Mouse (Mus musculus) embryo, embryonic 10 days (tissue): ENCODE results near the gene Ikzf1.
A peak's percentile ranks its signal among the peaks of the same experiment; 100 is the strongest.

ENCODE experiments used
- DNase-seq: peaks from one replicate; pipeline ENCODE4 v3.0.0-alpha.2; 2015; ENCODE audit warnings: low spot score

The Ikzf1 gene

DNA sequence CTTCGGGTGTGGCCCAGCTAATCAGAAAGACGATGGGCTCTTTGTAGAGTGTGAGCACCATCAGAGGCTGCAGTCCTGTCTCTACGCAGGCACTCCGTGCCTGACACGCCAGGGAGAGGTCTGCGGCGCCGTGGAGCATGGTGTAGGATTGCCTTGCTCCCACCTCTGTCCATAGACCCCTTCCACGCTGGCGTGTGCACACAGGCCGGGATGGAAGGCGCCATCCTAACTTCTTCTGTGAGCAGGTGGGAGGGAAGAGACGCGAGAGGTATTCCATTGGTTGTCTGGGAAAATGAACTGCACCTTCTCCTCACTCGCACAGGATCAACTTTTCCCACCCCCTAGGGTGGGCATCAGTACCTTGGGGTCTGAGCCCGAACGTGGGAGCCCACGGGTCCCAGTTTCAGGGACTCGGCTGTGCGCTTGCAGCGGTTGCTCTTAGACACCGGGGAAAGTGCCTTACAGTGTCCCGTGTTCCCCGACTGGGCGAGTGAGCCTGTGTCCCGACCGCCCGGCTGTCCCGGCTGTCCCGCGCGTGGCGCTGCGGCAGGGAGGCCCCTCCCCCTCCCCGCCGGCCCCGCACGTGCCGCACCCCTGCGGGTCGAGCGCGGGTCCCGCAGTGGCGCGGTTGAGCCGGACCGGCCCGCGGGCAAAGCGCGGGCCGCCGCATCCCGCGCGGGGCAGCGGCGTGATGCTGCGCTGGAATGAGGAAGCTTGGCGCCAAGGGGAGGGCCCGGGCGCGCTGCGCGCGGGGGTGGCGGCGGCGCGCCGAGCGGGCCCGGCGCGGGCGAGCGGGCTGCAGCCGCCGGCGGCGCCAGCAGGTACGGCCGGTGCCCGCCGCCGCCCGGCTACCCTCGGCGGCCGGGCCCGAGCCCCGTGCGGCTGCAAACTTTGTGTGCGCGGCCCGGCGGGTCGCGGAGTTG is at the start of gene Ikzf1:
Gene Ikzf1 (plus strand): TSS at position 74 of the 923 bp plus-strand sequence.
- peak; percentile 26 for DNase-seq

DNA sequence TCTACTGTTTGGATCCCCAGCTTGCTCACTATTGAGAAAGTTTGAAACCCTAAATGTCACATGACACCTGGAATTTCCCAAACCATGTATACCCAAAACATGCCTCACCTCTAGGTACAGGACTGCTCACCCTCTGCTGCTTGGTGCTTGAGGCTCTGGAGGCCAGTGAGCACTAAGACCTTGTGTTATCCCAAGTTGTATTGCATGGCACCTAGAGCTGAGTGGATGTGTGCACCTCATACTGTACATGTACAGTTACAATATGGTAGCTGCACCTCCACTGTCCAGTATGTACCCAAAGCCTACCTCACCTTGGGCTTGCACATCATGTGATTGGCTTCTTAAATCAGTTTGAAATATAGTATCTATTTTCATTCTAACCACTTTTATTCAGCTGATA is 40.5 kb upstream of the Ikzf1 start:
- DNase-seq: no peak

DNA sequence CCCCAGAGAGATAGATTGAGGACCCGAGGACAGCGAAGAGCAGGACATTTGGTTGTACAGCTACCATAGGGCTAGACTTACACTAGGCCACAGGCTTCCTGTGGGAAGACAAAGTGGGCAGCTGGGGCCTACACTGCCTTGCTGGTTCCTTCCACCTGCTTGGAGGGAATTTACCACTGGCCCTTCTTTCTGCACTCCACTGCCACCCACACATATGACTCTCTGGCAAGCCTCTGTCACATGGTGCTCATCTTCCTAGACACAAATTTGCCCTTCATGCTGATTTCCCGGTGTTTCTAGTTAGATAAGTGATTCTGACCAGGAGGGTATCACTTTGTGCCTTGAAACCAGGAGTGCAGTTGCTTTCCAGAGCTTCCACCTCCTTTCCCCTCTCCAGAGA is 28.4 kb upstream of the Ikzf1 start:
- DNase-seq: no peak

DNA sequence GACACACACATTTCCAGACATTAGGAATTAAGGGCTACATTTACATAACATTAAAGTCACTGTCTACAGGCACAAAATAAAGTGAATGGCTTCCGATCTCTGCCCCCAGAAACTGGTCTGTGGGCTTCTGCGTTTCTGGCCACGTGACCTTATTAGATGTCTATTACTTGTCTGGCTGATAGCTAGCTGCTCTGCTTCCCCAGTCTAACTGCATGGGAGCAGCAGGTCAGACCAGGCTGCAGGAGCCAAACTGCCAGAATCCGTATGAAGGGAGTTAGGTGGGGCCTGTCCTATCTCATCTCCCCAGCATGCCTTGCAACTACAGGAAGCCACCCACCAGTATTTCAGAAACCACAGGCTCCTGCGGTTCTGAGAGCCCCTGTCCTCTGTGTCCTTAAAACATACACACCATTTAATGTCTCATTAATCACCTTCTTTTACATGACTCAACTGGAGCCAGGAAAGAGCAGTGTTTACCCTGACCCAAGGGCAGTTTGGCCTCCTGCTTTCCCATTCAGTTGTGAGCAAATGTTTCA is 27.7 kb upstream of the Ikzf1 start:
- no peak for DNase-seq

DNA sequence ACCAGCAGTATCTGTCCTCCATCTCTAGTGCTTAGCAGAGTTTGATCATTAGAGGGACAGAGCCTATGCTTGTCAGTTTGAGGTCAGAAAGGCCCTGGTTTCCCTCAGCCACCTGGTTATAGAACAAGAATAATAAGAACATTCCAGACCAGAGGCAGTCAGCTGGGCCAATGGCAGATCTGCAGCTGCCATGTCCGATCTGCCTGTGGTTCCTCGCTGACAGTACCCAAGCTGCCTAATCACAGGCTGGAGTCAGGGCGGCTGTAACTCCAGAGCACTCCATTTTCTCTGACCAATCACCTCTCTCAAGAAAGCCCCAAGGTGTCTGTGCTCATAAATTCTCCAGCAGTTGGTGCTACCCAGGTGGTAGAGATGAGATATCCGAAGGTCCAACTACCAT is 27.2 kb upstream of the Ikzf1 start:
- DNase-seq: no peak

DNA sequence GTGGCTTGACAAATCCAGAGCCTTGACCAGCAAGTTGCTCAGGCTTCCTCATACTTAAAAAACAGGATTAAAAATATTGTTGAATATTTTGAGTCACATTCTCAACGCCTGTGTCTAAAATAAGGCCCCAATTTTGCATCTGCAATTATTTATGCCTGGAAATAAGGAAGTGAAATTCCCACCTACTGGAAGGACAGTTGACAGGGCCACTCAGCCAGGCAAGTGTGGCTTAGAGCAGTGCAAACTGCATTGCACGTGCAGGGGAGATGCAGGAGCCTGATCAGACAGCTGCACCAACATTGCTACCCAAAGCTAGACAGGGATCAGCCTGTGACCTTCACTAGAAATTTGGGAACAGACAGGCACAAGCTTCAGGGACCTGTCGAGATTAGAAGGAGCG is 26.0 kb upstream of the Ikzf1 start:
- DNase-seq: no peak

DNA sequence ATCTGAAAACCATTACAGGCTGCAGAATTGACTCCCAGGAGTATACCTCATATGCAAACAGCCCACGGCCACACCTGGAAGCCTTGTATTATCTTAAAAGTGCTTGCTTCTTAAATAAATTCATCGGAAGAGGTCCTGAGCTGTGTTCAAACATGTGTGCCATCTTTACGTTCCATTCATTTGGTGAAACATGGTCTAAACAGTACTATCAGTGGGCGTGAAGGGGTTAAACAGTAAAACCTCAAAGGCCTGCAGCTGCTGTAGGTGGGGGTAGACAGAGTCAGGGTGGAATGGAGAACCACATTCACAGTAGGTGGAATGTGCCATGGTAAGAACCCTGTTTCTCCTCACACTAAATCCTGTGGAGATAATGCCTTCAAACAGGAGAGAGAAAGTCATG is 24.2 kb upstream of the Ikzf1 start:
- no peak for DNase-seq

DNA sequence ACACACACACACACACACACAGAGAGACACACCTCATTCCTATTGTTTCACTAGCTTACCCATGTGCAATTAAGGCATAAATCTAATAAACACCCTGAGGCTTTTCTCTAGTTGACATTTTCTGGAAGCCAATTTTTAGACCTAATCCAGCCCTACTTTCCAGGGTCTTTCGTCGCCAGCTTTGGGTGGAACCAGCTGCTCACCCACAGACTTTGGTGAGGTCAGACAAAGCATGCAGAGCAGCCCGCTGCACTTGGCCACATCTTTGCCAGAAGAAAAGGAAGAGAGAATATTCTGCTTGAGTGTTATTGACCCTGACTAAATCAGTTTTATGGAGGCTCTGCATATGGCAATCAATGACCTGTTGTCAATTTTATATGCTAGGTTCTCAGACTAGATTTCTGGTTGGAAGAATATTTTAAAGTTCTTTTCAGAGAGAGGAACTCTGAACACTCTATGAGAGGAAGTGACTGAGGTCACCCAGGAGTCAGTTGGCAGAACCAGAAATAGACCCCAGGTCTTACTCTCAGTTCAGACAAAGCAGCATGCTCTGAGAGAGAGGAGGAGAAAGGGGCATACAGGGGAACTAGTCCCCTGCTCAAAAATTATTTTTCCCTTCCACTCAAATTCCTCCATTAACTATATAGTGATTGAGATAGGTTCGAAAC is 17.4 kb upstream of the Ikzf1 start:
- no peak for DNase-seq

DNA sequence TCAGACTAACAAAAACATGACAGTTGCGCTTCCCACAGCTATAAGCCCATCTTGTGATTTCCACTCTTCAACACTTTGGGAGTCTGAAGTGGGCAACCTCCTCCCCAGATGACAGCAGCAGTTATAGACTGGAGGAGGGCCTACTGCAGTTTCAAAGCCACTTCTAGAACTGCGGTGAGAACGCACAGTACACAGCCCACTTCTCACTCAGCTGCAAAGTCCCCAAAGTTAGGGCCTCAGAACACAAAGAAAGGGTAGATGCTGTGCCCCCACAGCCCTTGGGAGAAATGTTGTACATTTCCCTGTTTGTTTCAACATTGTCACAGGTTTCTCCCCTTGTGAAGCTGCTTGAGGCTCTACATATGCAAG is 16.9 kb upstream of the Ikzf1 start:
- no peak for DNase-seq

DNA sequence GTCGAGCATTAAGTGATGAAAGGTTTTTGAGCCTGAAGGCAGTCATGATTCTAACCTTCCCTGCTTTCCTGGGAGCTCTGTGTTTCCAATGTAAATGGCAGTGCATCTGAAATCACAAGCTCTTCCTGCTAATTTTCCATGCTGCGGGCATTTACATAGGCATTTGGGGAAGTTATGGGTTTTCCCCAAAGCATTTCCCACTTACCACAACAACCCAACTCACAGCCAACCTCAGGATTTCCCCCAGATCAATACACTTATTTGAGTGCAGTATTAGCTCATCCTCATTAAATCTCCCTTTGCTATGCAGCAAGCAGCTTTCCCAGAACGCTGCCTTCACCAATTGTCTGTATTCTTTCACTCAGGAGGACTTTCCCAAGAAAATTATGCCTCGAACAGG is 11.8 kb upstream of the Ikzf1 start:
- no peak for DNase-seq

DNA sequence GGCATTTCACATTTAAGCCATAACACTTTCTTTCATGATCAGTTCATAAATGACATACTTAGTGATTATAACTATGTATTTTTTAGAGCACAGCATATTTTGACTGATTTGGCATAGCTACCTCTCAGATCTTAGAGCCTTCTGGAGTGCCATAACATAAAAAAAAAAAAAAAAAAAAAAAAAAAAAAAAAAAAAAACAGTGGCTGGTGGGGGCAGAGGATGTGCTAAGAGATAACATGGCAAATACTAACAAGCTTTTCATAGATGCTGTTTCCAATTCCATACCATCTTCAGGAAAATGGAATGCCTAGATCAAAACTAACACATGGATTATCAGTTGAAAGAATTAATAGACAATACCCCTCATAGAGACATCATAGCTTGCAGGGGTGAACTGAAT is 9.7 kb upstream of the Ikzf1 start:
- no peak for DNase-seq

DNA sequence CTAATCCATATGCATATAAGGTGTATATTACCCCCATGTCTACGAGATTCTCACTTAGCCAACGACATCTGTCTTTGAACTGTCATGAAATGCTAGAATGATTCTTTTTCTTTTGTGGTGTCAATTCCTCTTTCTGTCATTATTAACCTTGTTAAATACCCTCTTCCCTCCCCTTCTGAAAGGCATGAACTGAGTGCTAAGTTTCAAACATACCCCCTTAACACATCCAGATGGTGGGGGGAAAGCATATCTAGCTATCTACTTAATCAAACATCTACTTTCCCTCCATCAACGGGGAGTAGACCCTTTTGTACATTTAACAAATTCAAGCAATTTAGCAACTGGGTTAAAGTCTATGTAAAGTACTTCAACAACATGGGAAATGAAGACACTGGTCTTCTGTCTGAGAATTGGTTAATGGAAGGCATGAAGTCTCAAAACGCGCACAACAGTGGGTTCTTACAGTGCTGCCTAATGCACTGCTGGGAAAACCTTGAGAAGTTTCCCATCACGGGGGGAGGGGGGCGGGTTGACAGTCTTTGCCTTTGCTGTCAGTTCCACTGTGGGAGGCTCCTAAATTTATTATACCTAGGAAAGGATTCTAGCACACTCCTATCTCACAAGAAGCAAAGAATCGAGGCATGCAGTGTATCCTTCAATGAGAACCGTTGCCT is 8.6 kb upstream of the Ikzf1 start:
- DNase-seq: no peak

DNA sequence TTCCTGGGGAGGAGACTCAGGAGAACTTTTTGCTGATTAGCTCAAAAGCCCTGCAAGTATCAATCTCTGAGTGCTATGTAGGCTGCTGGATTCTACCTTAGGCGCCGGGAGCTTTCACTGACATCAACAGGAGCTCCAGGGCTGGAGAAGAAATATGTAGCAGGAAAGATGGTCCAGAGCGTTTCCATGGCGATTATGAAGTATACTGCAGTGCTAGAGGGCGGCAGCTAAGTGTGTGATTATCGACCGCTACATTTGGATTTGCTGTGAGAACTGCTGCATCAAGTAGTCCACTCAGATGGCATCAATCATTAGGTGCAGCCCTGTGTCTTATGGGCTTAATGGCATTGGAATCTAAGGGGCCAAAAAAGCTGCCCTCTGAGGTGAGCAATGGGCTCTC is 7.6 kb upstream of the Ikzf1 start:
- DNase-seq: no peak

DNA sequence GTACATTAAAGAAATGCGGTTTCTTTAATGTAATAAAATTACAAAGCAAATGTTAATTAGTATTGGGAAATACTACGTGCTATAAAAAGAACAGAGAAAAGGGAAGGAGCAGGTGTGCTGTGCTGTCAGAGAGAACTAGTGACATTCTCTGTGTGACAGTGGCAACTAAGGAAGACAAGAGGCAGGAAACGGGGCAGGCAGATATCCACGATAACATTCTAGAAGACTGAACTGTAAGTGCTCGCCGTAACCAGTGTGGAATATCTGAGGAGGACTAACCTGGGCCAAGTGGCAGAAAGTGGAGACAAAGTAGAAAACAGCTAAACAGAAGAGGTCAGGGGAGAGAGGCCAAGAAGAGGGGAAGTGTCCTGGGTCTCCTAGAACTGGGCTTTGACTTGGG is 5.8 kb upstream of the Ikzf1 start:
- DNase-seq: no peak

DNA sequence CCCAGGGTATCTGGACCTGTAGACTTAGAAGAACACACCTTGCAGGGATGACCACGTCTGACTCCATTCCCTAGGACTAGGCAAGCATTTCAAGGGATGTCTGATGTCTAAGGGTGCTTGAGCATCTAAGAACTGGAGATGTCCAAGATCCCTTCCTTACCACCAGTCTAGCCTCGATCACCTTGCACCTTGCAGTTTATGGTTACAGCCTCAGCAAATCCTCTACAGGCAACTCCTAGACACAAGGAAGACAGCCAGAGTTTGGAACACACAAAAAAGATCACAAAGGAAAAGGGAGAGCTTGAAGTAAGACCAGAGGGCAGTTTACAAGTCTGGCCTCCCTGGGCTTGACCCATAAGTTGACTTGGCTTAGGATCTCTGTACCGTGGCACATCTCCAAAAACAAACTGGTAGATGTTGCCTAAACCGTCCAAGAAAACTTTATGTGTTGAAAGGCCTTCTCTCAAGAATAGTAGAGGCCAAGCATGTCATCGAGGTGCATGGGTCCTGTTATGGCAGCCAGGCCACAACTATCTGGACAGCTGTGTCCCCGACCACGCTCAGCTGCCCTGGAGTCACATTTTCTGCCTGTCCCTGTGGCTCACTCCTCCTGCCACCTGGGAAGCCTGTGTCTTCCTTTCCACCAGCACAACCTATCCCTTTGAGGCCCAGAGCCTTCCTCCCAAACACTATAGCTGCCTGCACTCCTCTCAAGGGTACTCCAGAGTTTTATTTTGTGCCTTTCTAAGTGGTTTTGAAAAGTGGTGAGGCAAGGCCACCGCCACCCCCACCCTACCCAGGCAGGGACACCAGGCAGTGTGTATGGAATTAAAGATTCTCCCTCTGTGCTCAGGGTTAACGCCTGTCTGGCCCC is 510 bp upstream of the Ikzf1 start:
- DNase-seq: no peak

DNA sequence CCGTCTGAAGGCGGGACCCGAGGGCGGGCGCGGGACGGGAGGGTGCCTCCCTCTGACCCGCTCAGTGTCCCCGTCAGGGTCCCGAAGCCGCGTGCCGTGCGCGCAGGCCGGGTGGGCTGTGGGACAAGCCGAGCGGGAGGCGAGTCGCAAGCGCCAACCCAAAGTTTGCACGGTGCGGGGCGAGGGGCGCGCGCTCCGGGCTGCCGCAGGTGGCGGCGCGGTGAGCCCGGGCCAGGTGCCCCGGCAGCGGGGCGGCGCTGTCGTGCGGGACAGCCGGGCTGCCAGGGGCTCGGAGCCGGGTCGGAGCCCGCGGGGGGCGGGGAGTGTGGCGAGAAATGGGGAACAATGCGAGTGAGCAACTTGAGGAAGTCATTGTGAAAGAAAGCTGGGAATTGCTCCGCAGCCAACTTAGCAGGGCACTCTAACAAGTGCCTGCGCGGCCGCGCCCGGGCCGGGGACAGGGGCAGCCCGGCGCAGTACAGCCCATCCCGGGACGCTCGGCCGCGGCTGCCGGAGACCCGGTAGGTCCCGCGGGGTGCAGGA is 1.1 kb downstream of the Ikzf1 start:
- peak; percentile 56 for DNase-seq

DNA sequence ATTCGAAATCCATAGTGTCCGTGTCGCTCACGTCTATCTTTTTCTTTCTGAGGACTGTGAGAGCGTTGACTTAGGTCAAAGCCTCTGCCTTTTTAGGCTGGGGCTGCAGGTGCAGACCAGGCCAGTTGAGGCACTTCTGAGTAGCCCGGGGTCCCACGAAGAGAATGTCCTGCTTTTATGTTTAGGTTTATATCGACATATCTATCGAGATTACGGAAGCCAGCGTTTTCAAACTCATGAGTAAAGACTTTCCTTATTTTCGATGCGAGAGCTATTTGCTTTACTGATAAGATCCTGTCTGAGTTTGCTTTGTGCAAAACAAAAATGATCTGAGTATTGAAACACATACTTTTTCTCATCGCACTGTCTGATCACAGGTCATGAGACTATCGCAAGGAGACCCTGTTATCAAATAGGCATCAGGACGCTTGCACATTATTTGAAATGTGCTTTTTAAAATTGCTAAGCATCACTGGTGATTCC is 1.8 kb downstream of the Ikzf1 start:
- DNase-seq: peak; percentile 17

DNA sequence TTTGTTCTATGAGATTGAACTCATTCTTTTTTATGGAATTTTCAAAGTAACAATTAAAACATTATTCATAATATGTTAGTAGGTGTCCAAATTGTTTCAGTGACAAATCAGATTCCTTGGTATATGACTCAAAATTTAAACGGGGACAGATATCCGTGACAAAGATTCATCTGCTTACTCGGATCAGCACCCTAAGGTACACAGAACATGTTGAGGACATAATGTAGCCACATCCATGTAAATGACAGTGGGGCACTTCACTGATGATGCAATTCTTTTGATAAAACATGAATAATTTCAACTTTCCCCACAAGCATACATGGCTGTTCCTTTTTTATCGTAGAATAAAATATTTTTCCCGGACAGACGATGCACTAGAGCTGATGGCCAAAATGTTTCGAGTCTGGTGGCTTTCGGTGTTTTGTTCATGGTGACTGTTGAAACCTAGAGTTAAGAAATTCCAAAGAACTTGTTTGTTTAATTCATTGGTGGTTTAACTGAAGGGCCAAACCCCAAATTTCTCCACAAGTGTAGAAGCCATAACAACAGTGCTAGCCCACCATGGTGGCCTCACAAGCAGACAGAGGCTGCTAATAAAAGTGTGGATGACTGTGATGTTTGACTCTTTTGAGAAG is 2.9 kb downstream of the Ikzf1 start:
- DNase-seq: no peak

DNA sequence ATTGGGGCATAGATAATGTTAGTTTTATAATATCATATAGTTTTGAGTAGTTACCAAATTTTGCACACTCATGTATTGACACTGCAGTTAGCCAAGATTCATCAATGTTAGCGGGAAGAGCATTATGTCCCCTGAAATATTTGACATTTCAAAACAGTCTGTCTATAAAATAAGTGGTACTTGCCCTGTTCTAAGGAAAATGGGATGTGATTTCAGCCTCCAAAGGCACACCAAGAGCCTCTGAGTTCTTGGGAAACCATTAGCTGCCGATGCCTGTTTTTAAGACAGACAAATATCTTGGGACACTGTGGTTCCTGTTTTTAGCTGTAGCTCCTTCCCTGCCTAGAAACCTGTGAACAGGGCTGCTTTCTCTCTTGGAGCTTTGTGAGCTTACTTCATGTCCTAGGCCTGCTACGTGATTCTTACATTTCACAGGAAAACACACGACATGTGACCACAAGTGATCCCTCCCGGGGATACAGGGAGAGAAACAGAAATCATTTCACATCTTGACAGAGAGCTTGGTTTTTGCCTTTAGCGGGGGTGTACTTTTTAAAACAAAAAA is 4.0 kb downstream of the Ikzf1 start:
- DNase-seq: no peak

DNA sequence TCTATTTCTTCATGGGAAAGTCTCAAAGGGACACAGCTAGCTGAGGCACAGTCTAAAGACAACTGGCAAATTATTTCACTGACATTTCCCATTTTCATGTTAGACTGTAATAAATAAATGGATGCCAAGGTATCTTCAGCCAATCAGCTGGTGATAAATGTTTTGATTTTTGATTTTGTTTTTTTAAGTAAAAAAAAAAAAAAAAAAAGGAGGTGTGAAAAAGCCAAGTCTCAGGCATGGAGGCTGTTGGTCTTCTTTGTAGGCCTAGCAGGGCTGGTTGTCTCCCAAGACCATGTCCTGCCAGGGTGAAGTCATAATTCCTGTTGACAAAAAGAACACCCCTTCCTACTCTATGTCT is 4.9 kb downstream of the Ikzf1 start:
- no peak for DNase-seq
